Mouse (Mus musculus) lung, postnatal 0 days (tissue): ENCODE results near the gene Prrt1. TPM values are rescaled to one million over a fixed set of nuclear protein-coding genes. Genes with fewer than 3 reads are reported as not detected.

Experiments used
- ATAC-seq: fragments of 200-750 bp; cut with Nextera tagmentation; 2 replicates; pipeline ENCODE4 v1.8.0; 2017; ENCODE audit warnings: moderate library complexity
- DNase-seq: peaks from one replicate; pipeline ENCODE4 v3.0.0-alpha.2; 2016; ENCODE audit warnings: low spot score
- H3K27ac ChIP-seq: fragments of 300-500 bp; sonication (generic); 2 replicates; pipeline ENCODE4 v1.5.1; 2014; ENCODE audit warnings: antibody characterized with exemption, mild to moderate bottlenecking, low read length, mixed read lengths
- H3K27me3 ChIP-seq: fragments of 300-500 bp; sonication (generic); replicated peaks from 2 replicates; pipeline ENCODE4 v1.6.1; 2014; ENCODE audit warnings: low read length, mixed read lengths; ENCODE audit not compliant: insufficient read depth
- H3K36me3 ChIP-seq: fragments of 300-500 bp; sonication (generic); 2 replicates; pipeline ENCODE4 v1.6.1; 2014; ENCODE audit warnings: low read length, mixed read lengths; ENCODE audit not compliant: insufficient read depth
- H3K4me1 ChIP-seq: fragments of 300-500 bp; sonication (generic); 2 replicates; pipeline ENCODE4 v1.6.1; 2014; ENCODE audit warnings: antibody characterized with exemption, low read depth, low read length, mixed read lengths; ENCODE audit not compliant: insufficient read depth
- H3K4me2 ChIP-seq: fragments of 300-500 bp; sonication (generic); replicated peaks from 2 replicates; pipeline ENCODE4 v1.6.1; 2014; ENCODE audit warnings: low read depth, mild to moderate bottlenecking, low read length, moderate library complexity, mixed read lengths
- H3K4me3 ChIP-seq: fragments of 300-500 bp; sonication (generic); 2 replicates; pipeline ENCODE4 v1.5.1; 2014; ENCODE audit warnings: low read depth, low read length
- H3K9ac ChIP-seq: fragments of 300-500 bp; sonication (generic); replicated peaks from 2 replicates; pipeline ENCODE4 v1.6.1; 2014; ENCODE audit warnings: low read depth, mild to moderate bottlenecking
- H3K9me3 ChIP-seq: fragments of 300-500 bp; sonication (generic); 2 replicates; pipeline ENCODE4 v1.6.1; 2016; ENCODE audit warnings: low read length, mixed read lengths
- CTCF ChIP-seq: IDR thresholded peaks from 2 replicates; pipeline ENCODE4 v1.5.1; 2016; ENCODE audit warnings: antibody characterized with exemption, mild to moderate bottlenecking
- EP300 ChIP-seq: IDR thresholded peaks from 2 replicates; pipeline ENCODE4 v1.6.1; 2016; ENCODE audit warnings: antibody characterized with exemption, mild to moderate bottlenecking, control low read depth
- WGBS: fragments of 180-500 bp; shearing (Covaris S2); extraction: QIAGEN DNeasy Blood & Tissue Kit; methylation state at CpG from one replicate; pipeline ENCODE4 v1.1.7; 2014; 5-methylcytosine and 5-hydroxymethylcytosine counted together
- polyA plus RNA-seq: library from polyadenylated mRNA; unstranded; fragments of >200 nt; fragmentation: Nextera tagmentation; extraction: Ambion mirVana; gene quantifications from 2 replicates; pipeline ENCODE4 v1.2.1, GENCODE M21; 2015

The Prrt1 gene
- polyA plus RNA-seq, 1 experiment from 2014 or later = 0.29 TPM

GRCm38 (mm10) chr17:34586796-34587422, 42.4 kb upstream of the Prrt1 start:
- Histone ChIP-seq H3K9ac (peak overlapping the region; percentile 60), H3K27me3 (no peaks in the 10 kb centered on the region), H3K4me3 (peak overlapping the region; percentile 50), H3K36me3 (no peaks in the 10 kb centered on the region), H3K4me1 (peaks cover 30% of the 10 kb centered on the region; the same call in 1 of the 2 replicates), H3K4me2 (peak overlapping the region; percentile 94), H3K9me3 (no peaks in the 10 kb centered on the region), H3K27ac (peak overlapping the region; percentile 89)
- DNase-seq (peak; percentile 94), ATAC-seq (peak; percentile 72)
- TF ChIP-seq CTCF = no peak
- 3% methylated on average over 37 of the region's 38 CpGs for WGBS

GRCm38 (mm10) chr17:34587423-34587811, 41.9 kb upstream of the Prrt1 start:
- Histone ChIP-seq H3K27ac (peak overlapping the region; percentile 89), H3K4me1 (peaks cover 30% of the 10 kb centered on the region; the same call in 1 of the 2 replicates), H3K27me3 (no peaks in the 10 kb centered on the region), H3K9ac (peak overlapping the region; percentile 60), H3K4me2 (peak overlapping the region; percentile 94), H3K9me3 (no peaks in the 10 kb centered on the region), H3K36me3 (no peaks in the 10 kb centered on the region), H3K4me3 (peak overlapping the region; percentile 50)
- peak; percentile 86 for ATAC-seq
- under 1% methylated on average over 32 of the region's 50 CpGs for WGBS
- peak; percentile 98 for DNase-seq
- TF ChIP-seq EP300 (no peak), CTCF (no peak)

- no peak for DNase-seq
- Histone ChIP-seq H3K9ac (peak overlapping the region; percentile 60), H3K36me3 (no peaks in the 10 kb centered on the region), H3K4me2 (peak overlapping the region; percentile 94), H3K9me3 (no peaks in the 10 kb centered on the region), H3K27ac (peak overlapping the region; percentile 89), H3K4me1 (peaks cover 30% of the 10 kb centered on the region; the same call in 1 of the 2 replicates), H3K4me3 (peak overlapping the region; percentile 50), H3K27me3 (no peaks in the 10 kb centered on the region)
- 3% methylated on average over 19 of the region's 19 CpGs for WGBS
- ATAC-seq = no peak
- TF ChIP-seq EP300 (no peak), CTCF (no peak)
Observed at GRCm38 (mm10) chr17:34587814-34588213, 41.5 kb upstream of the Prrt1 start.

GRCm38 (mm10) chr17:34588767-34589166, 40.6 kb upstream of the Prrt1 start:
- TF ChIP-seq EP300 (no peak), CTCF (no peak)
- Histone ChIP-seq H3K4me2 (peak overlapping the region; percentile 96), H3K9me3 (no peaks in the 10 kb centered on the region), H3K27me3 (no peaks in the 10 kb centered on the region), H3K36me3 (no peaks in the 10 kb centered on the region), H3K9ac (no peak overlapping the region), H3K4me1 (peaks cover 30% of the 10 kb centered on the region; the same call in 1 of the 2 replicates), H3K27ac (peak overlapping the region; percentile 97; the same call in 1 of the 2 replicates), H3K4me3 (peak overlapping the region; percentile 14; the same call in 1 of the 2 replicates)
- ATAC-seq (no peak), DNase-seq (no peak)
- WGBS = 57% methylated on average over 3 of the region's 3 CpGs

GRCm38 (mm10) chr17:34589206-34589605, 40.1 kb upstream of the Prrt1 start:
- Histone ChIP-seq H3K4me1 (peaks cover 30% of the 10 kb centered on the region; the same call in 1 of the 2 replicates), H3K36me3 (no peaks in the 10 kb centered on the region), H3K27me3 (no peaks in the 10 kb centered on the region), H3K27ac (peak overlapping the region; percentile 97), H3K9ac (no peak overlapping the region), H3K4me2 (peak overlapping the region; percentile 96), H3K4me3 (peak overlapping the region; percentile 14), H3K9me3 (no peaks in the 10 kb centered on the region)
- DNase-seq = no peak
- TF ChIP-seq EP300 (no peak), CTCF (no peak)
- WGBS = 26% methylated on average over 7 of the region's 7 CpGs
- ATAC-seq = no peak

- H3K27me3 ChIP-seq = no peaks in the 10 kb centered on the region
- 6% methylated on average over 6 of the region's 7 CpGs for WGBS
- peak; percentile 48; the same call in 1 of the 2 replicates for TF ChIP-seq EP300
- no peak for TF ChIP-seq CTCF
- no peaks in the 10 kb centered on the region for H3K9me3 ChIP-seq
- peak within 1 kb of the TSS; percentile 96 for H3K4me2 ChIP-seq
- H3K9ac ChIP-seq = peak within 1 kb of the TSS; percentile 42
- peak within 1 kb of the TSS; percentile 23 for H3K4me3 ChIP-seq
- peaks cover 4% of the 10 kb centered on the region; the same call in 1 of the 2 replicates for H3K36me3 ChIP-seq
- H3K4me1 ChIP-seq = peaks cover 30% of the 10 kb centered on the region; the same call in 1 of the 2 replicates
- H3K27ac ChIP-seq = peak within 1 kb of the TSS; percentile 97
- peak; percentile 23 for ATAC-seq
- DNase-seq = peak; percentile 90
Observed at GRCm38 (mm10) chr17:34589681-34590101, 39.6 kb upstream of the Prrt1 start, which contains the start of gene Gpsm3. Gpsm3 (plus strand) TSS chr17:34589806.
